Mouse (Mus musculus) neutrophil, adult 83 days (primary cell): ENCODE results near the gene Aph1a. TPM values are rescaled to one million over a fixed set of nuclear protein-coding genes. Genes with fewer than 3 reads are reported as not detected.

Source experiments
- total RNA-seq, 2 experiments: library from RNA; stranded (reverse); gene quantifications; one replicate each; pipeline ENCODE4 v1.2.4; 2023

The Aph1a gene
- total RNA-seq: 10 to 100 TPM; 58.8 to 65.3 TPM

DNA sequence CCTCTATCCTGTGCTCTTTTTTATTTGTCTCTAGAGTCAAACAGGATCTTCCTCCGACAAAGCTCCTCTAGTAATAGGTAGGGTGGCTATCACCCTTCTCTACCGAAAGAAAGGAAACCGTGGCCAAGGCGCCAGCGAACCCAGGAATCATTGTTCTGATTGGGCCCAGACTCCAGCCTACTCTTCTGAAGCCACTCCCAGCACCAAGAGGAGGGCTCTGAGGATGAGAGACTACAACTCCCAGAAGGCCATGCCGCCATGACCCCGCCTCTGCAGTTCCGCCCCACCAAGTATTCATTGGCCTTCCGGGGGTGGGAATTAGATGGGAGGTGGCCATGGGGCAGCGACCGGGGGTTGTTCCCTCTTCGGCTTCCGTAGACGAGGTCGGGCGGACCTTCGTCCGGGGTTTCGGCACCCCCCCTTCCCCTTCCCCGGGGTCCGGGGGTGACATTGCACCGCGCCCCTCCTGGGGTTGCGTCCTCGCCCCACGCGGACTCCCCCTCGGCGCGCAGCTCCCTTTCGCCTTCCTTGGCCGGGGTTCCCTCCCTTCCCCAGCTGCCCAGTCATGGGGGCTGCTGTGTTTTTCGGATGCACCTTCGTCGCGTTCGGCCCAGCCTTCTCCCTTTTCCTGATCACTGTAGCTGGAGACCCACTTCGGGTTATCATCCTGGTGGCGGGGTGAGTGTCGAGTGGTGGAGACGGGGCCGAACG lies at the start of gene Aph1a:
Gene Aph1a, plus strand, starts transcription at position 364 of the 711 bp plus-strand sequence.

DNA sequence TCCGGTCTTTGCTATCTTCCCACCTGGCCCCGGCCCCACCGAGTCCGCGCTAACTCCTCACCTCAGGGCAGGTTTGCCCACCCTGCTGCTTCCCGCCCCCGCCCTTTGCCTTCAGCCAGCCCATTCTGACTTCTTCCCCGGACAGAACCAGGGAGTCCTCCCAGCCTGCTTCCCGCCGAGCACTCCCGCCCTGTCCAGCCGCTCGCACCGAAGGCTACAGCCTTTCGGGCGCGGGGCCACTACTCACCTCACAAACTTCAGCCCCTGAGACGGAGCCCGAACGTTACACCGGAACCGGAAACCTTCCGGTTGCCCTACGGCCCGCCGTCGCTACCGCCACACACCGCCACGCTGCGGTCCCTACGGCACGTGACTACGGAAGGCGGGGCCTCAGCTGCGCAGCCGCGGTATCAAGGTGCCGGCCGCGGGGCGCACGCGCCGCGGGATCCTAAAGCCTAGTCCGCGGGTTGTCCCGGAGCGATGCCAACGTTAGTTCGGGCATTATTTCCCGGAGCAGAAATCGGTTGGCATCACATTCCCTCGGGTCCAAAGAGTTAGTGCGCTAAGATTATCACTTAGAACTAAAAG lies 38.2 kb upstream of the Aph1a start, which contains the start of gene Prpf3:
Gene Prpf3, minus strand, starts transcription at position 384 of the 588 bp plus-strand sequence.

DNA sequence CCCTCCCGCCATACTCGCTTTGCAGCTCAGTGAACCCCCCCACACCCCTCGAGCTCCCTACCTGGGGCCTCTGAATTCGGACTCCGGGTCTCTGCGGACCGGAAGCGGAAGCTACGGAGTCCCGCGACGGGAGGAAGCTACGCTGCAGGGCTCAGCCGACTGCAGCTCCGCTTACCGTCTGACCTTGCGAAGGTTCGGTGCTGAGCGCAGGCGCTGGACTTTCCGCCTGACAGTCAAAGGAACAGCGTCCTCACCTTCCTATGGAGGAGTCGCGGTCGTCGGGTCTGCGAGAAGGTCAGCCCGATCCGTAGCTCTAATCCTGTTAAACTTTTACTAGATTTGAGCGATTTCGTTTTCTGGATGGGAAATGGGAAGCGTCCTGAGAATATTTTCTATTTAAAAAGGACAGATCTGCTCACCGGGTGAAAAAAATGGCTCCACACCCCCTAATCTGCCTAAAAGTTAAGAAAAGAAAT lies 22.3 kb upstream of the Aph1a start, which contains the start of gene Mrps21:
Gene Mrps21, minus strand, starts transcription at position 128 of the 476 bp plus-strand sequence.

DNA sequence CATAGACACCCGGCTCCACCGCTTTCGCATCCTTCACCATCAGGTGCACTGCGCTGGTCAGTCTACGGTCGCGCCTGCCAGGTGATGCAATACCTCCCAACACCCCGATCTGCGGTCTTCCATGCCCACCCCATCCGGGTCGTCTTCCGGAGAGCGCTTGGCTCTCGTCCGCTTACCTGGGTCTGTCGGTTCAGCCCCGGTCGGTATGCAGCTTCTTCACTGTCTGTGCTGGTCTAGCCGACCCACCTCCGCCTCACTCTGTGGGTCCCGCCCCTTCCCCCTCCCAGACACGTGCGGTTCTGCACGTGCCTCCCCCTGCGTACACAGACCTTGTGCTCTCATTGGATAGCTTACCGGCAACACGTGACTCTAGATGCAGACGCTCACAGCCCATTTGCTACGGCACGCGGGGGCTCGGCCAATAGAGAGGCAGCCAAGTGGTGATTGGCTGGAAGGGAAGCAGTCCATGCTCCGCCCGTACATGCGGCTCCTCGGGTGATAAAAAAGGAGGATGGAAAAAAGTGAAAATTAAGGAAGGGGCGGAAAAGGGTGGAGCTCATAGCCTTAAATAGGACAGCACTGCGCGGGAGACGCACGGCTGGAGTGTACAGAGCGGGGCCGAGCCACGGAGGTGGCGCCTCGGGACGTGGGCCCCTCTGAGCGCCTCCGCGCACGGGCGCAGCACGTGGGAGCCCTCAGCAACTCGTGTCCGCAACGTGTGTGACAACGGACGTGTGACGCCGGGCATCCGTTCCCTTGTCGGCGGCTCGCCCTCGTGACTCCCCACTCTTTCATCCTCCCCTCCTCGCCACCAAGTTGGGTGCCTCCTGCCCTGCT lies 11.6 kb upstream of the Aph1a start, which contains the start of gene Ciart:
Gene Ciart, minus strand, starts transcription at position 273 of the 837 bp plus-strand sequence.

DNA sequence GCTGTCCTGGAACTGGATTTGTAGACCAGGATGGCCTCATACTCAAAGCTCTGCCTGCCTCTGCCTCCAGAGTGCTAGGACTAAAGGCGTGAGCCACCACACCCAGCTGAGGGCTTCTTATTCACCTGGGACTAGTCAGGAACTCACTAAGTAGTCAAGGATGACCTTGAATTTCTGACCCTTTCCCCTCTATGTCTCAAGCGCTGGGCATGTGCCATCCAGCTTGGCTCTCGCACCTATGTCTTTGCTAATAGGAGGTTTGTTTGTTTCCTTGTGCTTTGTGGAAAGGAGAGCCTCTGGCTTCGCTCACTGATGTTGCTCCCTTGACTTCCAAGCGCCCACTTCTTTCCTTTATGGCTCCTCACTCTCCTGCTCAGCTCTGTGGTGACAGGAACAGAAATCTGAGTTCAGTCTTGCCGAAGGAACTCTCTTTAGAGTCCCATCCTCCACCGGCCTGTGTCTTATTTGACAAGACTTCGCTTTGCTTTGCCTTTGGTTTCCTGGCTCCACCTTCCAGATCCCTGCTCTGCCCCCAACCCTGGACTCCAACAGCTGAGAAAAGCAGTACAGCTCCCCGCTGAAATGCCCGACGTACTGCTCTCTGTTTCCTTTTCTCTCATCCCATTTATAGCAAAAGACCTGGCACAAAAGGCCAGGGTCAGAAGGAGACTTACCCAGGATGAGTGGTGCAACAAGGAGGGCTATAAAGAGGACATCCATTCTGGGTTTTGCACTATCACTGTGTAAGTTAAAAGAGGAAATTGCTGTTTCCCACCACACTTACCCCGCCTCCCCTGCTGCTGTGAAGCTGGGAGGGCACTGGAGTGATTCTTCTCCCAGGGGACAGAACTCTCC lies 2.3 kb upstream of the Aph1a start, which contains the start of gene BC028528:
Gene BC028528, minus strand, starts transcription at position 795 of the 855 bp plus-strand sequence.

DNA sequence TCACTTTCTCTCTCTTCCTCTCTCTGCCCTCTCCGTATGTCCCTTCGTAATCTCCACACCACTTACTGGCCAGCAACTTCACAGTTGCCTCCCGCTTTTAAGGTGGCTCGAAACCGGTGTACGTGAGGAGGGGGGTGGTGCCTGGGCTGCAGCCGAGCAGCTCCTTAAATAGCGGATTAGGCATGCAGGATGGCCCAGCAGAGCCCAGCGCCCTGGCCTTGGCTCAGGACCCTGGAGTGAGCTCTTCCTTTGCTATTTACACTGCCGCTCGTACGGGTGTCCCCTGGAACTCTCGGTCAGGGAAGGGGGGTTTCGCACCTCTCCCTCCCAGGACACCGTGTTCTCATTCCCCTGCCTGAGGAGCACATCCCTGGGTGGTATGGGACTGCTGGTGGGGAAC lies 10.8 kb downstream of the Aph1a start, which contains the start of gene Car14:
Gene Car14, minus strand, starts transcription at position 124 of the 400 bp plus-strand sequence.

DNA sequence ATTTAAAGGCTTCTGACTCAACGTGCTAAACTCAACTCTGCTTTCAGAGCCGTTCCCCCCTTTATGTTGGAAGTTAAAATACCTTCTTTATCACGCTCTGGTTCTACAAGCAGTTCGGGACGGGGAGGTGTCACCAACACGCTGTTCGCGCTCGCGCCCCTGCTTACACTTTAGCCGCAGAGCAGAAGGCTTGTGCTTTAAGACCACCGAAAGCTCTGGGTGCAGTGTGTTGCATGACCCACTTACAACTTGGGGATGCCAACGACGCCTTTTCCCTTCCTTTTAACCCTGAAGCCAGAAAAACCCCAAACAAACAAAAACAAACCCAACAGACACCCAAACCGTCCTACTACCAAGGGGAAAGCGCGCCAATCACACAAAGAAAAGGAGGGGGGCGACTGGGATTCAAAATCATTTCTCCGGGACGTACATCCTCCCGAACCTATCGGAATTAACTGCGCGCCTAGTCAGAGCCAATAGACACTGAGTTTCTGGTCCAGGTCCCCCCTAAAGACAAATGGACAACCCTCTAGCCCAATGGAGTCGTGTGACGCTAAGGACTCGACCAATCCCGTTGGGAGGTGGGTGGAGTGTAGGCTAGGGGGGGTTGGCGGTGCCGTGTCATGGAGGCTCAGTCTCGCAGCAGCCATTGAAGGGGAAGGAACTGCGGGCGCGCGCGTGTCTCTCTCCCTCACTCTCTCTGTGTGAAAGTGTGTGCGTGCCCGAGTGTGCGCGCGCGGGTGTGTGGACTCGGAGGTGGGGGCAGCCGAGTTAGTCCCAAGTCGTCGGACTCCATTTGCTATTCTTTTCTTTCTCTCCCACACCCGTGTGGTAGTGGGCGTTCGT lies 35.1 kb downstream of the Aph1a start, which contains the start of gene Anp32e:
Gene Anp32e, plus strand, starts transcription at position 589 of the 846 bp plus-strand sequence.

Other genes starting within 250 kb of the Aph1a start
- gene Mcl1, start 235.2 kb upstream of the Aph1a start, total RNA-seq: 100 to 1,000 TPM; 760 to 809 TPM
- 1 to 10 TPM in 1 of 2 experiments, under 1 TPM in 1; 0.88 to 4.0 TPM for gene Adamtsl4, start 206.1 kb upstream of the Aph1a start, total RNA-seq
- gene Ecm1, start 154.4 kb upstream of the Aph1a start, total RNA-seq: 1 to 10 TPM; 4.6 to 8.3 TPM
- gene Tars2, start 133.8 kb upstream of the Aph1a start, total RNA-seq: 10 to 100 TPM; 13.8 to 19.2 TPM
- gene Rprd2, start 75.1 kb upstream of the Aph1a start, total RNA-seq: 10 to 100 TPM; 45.9 to 48.8 TPM
- gene Prpf3, start 38.1 kb upstream of the Aph1a start, total RNA-seq: 10 to 100 TPM; 33.6 to 33.7 TPM
- gene Mrps21, start 22.4 kb upstream of the Aph1a start, total RNA-seq: 100 to 1,000 TPM; 115 to 123 TPM
- 10 to 100 TPM in 1 of 2 experiments, 1 to 10 TPM in 1; 9.0 to 13.0 TPM for gene Ciart, start 11.7 kb upstream of the Aph1a start, total RNA-seq
- 10 to 100 TPM; 35.1 to 40.1 TPM for gene BC028528, start 2.0 kb upstream of the Aph1a start, total RNA-seq
- gene Car14, start 10.7 kb downstream of the Aph1a start, total RNA-seq: not detected
- gene Anp32e, start 35.3 kb downstream of the Aph1a start, total RNA-seq: 100 to 1,000 TPM in 1 of 2 experiments, 10 to 100 TPM in 1; 93.6 to 104 TPM
- gene Plekho1, start 102.0 kb downstream of the Aph1a start, total RNA-seq: 10 to 100 TPM; 51.4 to 57.8 TPM
- gene Vps45, start 164.5 kb downstream of the Aph1a start, total RNA-seq: 10 to 100 TPM; 13.5 to 17.9 TPM
- gene Otud7b, start 210.6 kb downstream of the Aph1a start, total RNA-seq: 10 to 100 TPM; 15.9 to 17.8 TPM